Mouse (Mus musculus) cerebellum, adult 9-10 months (tissue): ENCODE measurements around the gene Apol8.
"Not testable (repeated sequence)": the region's sequence is repeated elsewhere in the genome, so short reads cannot be mapped to it uniquely, and the experiment has no call there.

Experiments used
- DNase-seq: peaks from one replicate; pipeline ENCODE4 v3.0.0; 2022

Gene Apol8

GRCm38 (mm10) chr15:77748414-77748813 lies 8.4 kb downstream of the Apol8 start:
- DNase-seq, result no peak

- DNase-seq, result no peak
These were observed 10.5 kb downstream of the Apol8 start for GRCm38 (mm10) chr15:77746326-77746725.

GRCm38 (mm10) chr15:77745081-77745480 lies 11.7 kb downstream of the Apol8 start:
- no peak for DNase-seq

- DNase-seq, result no peak
These were observed 12.2 kb downstream of the Apol8 start for GRCm38 (mm10) chr15:77744632-77745031.

- not testable (repeated sequence) for DNase-seq
These were observed 15.2 kb downstream of the Apol8 start for GRCm38 (mm10) chr15:77741556-77741955.

GRCm38 (mm10) chr15:77740511-77741297 lies 16.1 kb downstream of the Apol8 start:
- no peak for DNase-seq

GRCm38 (mm10) chr15:77733903-77734302 lies 22.9 kb downstream of the Apol8 start:
- DNase-seq, result not testable (repeated sequence)

- not testable (repeated sequence) for DNase-seq
These were observed 23.4 kb downstream of the Apol8 start for GRCm38 (mm10) chr15:77733380-77733779.

- DNase-seq, result not testable (repeated sequence)
These were observed 24.0 kb downstream of the Apol8 start for GRCm38 (mm10) chr15:77732851-77733250.

GRCm38 (mm10) chr15:77731605-77732004 lies 25.2 kb downstream of the Apol8 start:
- no peak for DNase-seq

- DNase-seq, result not testable (repeated sequence)
These were observed 28.1 kb downstream of the Apol8 start, which contains the start of gene Apol9b for GRCm38 (mm10) chr15:77728739-77729138. Gene Apol9b, plus strand, starts transcription at chr15:77729039.

GRCm38 (mm10) chr15:77727745-77728144 lies 29.1 kb downstream of the Apol8 start:
- DNase-seq, result not testable (repeated sequence)

- peak; percentile 51 for DNase-seq
These were observed 29.7 kb downstream of the Apol8 start for GRCm38 (mm10) chr15:77727139-77727538.

- DNase-seq, result not testable (repeated sequence)
These were observed 31.3 kb downstream of the Apol8 start for GRCm38 (mm10) chr15:77725393-77726020.

- DNase-seq, result not testable (repeated sequence)
These were observed 32.4 kb downstream of the Apol8 start for GRCm38 (mm10) chr15:77724208-77724911.

GRCm38 (mm10) chr15:77721509-77721908 lies 35.3 kb downstream of the Apol8 start:
- not testable (repeated sequence) for DNase-seq

- not testable (repeated sequence) for DNase-seq
These were observed 38.6 kb downstream of the Apol8 start for GRCm38 (mm10) chr15:77718240-77718639.

GRCm38 (mm10) chr15:77708936-77709335 lies 47.9 kb downstream of the Apol8 start:
- not testable (repeated sequence) for DNase-seq

GRCm38 (mm10) chr15:77705306-77705705 lies 51.5 kb downstream of the Apol8 start:
- DNase-seq, result not testable (repeated sequence)

- DNase-seq, result not testable (repeated sequence)
These were observed 58.1 kb downstream of the Apol8 start, which contains the start of gene Apol7e for GRCm38 (mm10) chr15:77698656-77699055. Gene Apol7e, plus strand, starts transcription at chr15:77698857.
